Mouse (Mus musculus) midbrain, postnatal 0 days (tissue): ENCODE measurements around the gene Vegfa. TPM values are rescaled to one million over a fixed set of nuclear protein-coding genes. Genes with fewer than 3 reads are reported as not detected.
A peak's percentile ranks its signal among the peaks of the same experiment; 100 is the strongest.

Source experiments
- ATAC-seq: fragments of 200-750 bp; cut with Nextera tagmentation; 2 replicates; pipeline ENCODE4 v1.8.0; 2017; ENCODE audit warnings: moderate number of reproducible peaks, mild to moderate bottlenecking, moderate TSS enrichment, moderate library complexity; ENCODE audit not compliant: low FRiP score
- DNase-seq: peaks from one replicate; pipeline ENCODE4 v3.0.0-alpha.2; 2015; ENCODE audit warnings: low spot score
- H3K27ac ChIP-seq: fragments of 300-500 bp; sonication (generic); 2 replicates; pipeline ENCODE4 v1.5.1; 2014; ENCODE audit warnings: low read depth, mild to moderate bottlenecking, low read length, mixed read lengths
- H3K27me3 ChIP-seq: fragments of 300-500 bp; sonication (generic); 2 replicates; pipeline ENCODE4 v1.6.1; 2014; ENCODE audit warnings: low read length, control low read depth, mixed read lengths; ENCODE audit not compliant: insufficient read depth
- H3K36me3 ChIP-seq: fragments of 300-500 bp; sonication (generic); 2 replicates; pipeline ENCODE4 v1.6.1; 2014; ENCODE audit warnings: low read length, control low read depth, mixed read lengths; ENCODE audit not compliant: insufficient read depth
- H3K4me1 ChIP-seq: fragments of 300-500 bp; sonication (generic); 2 replicates; pipeline ENCODE4 v1.6.1; 2014; ENCODE audit warnings: mild to moderate bottlenecking, control low read depth, antibody characterized with exemption, low read length, mixed read lengths; ENCODE audit not compliant: insufficient read depth
- H3K4me2 ChIP-seq: fragments of 300-500 bp; sonication (generic); 2 replicates; pipeline ENCODE4 v1.6.1; 2014; ENCODE audit warnings: low read depth, mild to moderate bottlenecking, low read length, mixed read lengths; ENCODE audit not compliant: poor library complexity, severe bottlenecking
- H3K4me3 ChIP-seq: fragments of 300-500 bp; sonication (generic); 2 replicates; pipeline ENCODE4 v1.5.1; 2014; ENCODE audit warnings: low read depth, mild to moderate bottlenecking, low read length, moderate library complexity
- H3K9ac ChIP-seq: fragments of 300-500 bp; sonication (generic); replicated peaks from 2 replicates; pipeline ENCODE4 v1.6.1; 2014; ENCODE audit warnings: mild to moderate bottlenecking, low read length, moderate library complexity, mixed read lengths; ENCODE audit not compliant: poor library complexity, severe bottlenecking
- H3K9me3 ChIP-seq: fragments of 300-500 bp; sonication (generic); 2 replicates; pipeline ENCODE4 v1.6.1; 2016; ENCODE audit warnings: low read length, control low read depth
- CTCF ChIP-seq: IDR thresholded peaks from 2 replicates; pipeline ENCODE4 v1.5.1; 2016; ENCODE audit warnings: antibody characterized with exemption, mild to moderate bottlenecking
- WGBS: fragments of 180-500 bp; shearing (Covaris S2); extraction: QIAGEN DNeasy Blood & Tissue Kit; methylation state at CpG from one replicate; pipeline ENCODE4 v1.1.7; 2014; 5-methylcytosine and 5-hydroxymethylcytosine counted together
- polyA plus RNA-seq: library from polyadenylated mRNA; unstranded; fragments of >200 nt; fragmentation: Nextera tagmentation; extraction: Ambion mirVana; gene quantifications from 2 replicates; pipeline ENCODE4 v1.2.1, GENCODE M21; 2015
- total RNA-seq: library from RNA; depleted of rRNA; stranded (reverse); fragments of >200 nt; gene quantifications from 2 replicates; pipeline ENCODE4 v1.2.3, GENCODE M21; 2014

Gene Vegfa
- total and polyA plus RNA-seq, 2 experiments from 2014 or later: 3.0 to 105 TPM

- Histone ChIP-seq H3K9ac (no peak overlapping the region), H3K27me3 (no peaks in the 10 kb centered on the region), H3K9me3 (no peaks in the 10 kb centered on the region), H3K27ac (no peak overlapping the region), H3K4me2 (no peak overlapping the region), H3K4me3 (no peak overlapping the region), H3K4me1 (no peaks in the 10 kb centered on the region), H3K36me3 (no peaks in the 10 kb centered on the region)
- no peak for TF ChIP-seq CTCF
- WGBS: 86% methylated on average over 7 of the region's 7 CpGs
- ATAC-seq: no peak
- no peak for DNase-seq
Observed at GRCm38 (mm10) chr17:46055736-46056135, 23.6 kb upstream of the Vegfa start.

GRCm38 (mm10) chr17:46053291-46053842 is 21.2 kb upstream of the Vegfa start:
- Histone ChIP-seq H3K4me1 (no peaks in the 10 kb centered on the region), H3K9me3 (no peaks in the 10 kb centered on the region), H3K36me3 (no peaks in the 10 kb centered on the region), H3K27ac (no peak overlapping the region), H3K4me2 (no peak overlapping the region), H3K4me3 (no peak overlapping the region), H3K27me3 (no peaks in the 10 kb centered on the region), H3K9ac (no peak overlapping the region)
- TF ChIP-seq CTCF: no peak
- no peak for ATAC-seq
- no peak for DNase-seq
- 82% methylated on average over 7 of the region's 7 CpGs for WGBS

GRCm38 (mm10) chr17:46052146-46052545 is 20.0 kb upstream of the Vegfa start:
- WGBS: 41% methylated on average over 3 of the region's 3 CpGs
- Histone ChIP-seq H3K27me3 (no peaks in the 10 kb centered on the region), H3K4me1 (no peaks in the 10 kb centered on the region), H3K4me2 (no peak overlapping the region), H3K4me3 (no peak overlapping the region), H3K36me3 (no peaks in the 10 kb centered on the region), H3K9me3 (no peaks in the 10 kb centered on the region), H3K27ac (no peak overlapping the region), H3K9ac (no peak overlapping the region)
- no peak for ATAC-seq
- DNase-seq: no peak
- no peak for TF ChIP-seq CTCF

- H3K9ac ChIP-seq: no peak overlapping the region
- no peaks in the 10 kb centered on the region for H3K9me3 ChIP-seq
- DNase-seq: no peak
- no peaks in the 10 kb centered on the region for H3K4me1 ChIP-seq
- H3K4me2 ChIP-seq: no peak overlapping the region
- no peak overlapping the region for H3K27ac ChIP-seq
- H3K27me3 ChIP-seq: no peaks in the 10 kb centered on the region
- ATAC-seq: no peak
- no peak overlapping the region for H3K4me3 ChIP-seq
- no peak for TF ChIP-seq CTCF
- no peaks in the 10 kb centered on the region for H3K36me3 ChIP-seq
- WGBS: 76% methylated on average over 5 of the region's 5 CpGs
Observed at GRCm38 (mm10) chr17:46051356-46051755, 19.2 kb upstream of the Vegfa start.

- DNase-seq (no peak), ATAC-seq (no peak)
- TF ChIP-seq CTCF: no peak
- H3K4me1 ChIP-seq: no peaks in the 10 kb centered on the region
- H3K9ac ChIP-seq: no peak overlapping the region
- WGBS: 57% methylated on average over 4 of the region's 4 CpGs
- no peaks in the 10 kb centered on the region for H3K27me3 ChIP-seq
- H3K9me3 ChIP-seq: no peaks in the 10 kb centered on the region
- no peak overlapping the region for H3K27ac ChIP-seq
- no peak overlapping the region for H3K4me2 ChIP-seq
- no peaks in the 10 kb centered on the region for H3K36me3 ChIP-seq
- no peak overlapping the region for H3K4me3 ChIP-seq
Observed at GRCm38 (mm10) chr17:46049567-46049966, 17.4 kb upstream of the Vegfa start.

GRCm38 (mm10) chr17:46048184-46048583 is 16.0 kb upstream of the Vegfa start:
- no peaks in the 10 kb centered on the region for H3K27me3 ChIP-seq
- H3K36me3 ChIP-seq: no peaks in the 10 kb centered on the region
- no peak overlapping the region for H3K4me3 ChIP-seq
- TF ChIP-seq CTCF: peak; percentile 30; the same call in 1 of the 2 replicates
- no peak overlapping the region for H3K4me2 ChIP-seq
- H3K4me1 ChIP-seq: no peaks in the 10 kb centered on the region
- H3K9ac ChIP-seq: no peak overlapping the region
- ATAC-seq: no peak
- no peak overlapping the region for H3K27ac ChIP-seq
- DNase-seq: no peak
- 94% methylated on average over 4 of the region's 4 CpGs for WGBS
- no peaks in the 10 kb centered on the region for H3K9me3 ChIP-seq
